Mouse (Mus musculus): ENCODE results near the gene Kcnk13. TPM values are rescaled to one million over a fixed set of nuclear protein-coding genes. Genes with fewer than 3 reads are reported as not detected.

Kcnk13 gene
- 0.55 and 1.5 TPM in 2 replicates for polyA plus RNA-seq (2015; fragmentation: Nextera tagmentation; extraction: Ambion mirVana)

GRCm38 (mm10) chr12:99964301-99965202 lies at the start of gene Kcnk13:
Gene Kcnk13, plus strand, starts transcription at chr12:99964499.

GRCm38 (mm10) chr12:100109986-100110696 lies 145.8 kb downstream of the Kcnk13 start, which contains the start of gene Psmc1:
Gene Psmc1, plus strand, starts transcription at chr12:100110154.

Small RNA genes lying within 50 kb of the gene (microRNA-seq; reads per million reads assigned to microRNA genes)
- not detected for gene Gm23291

Other genes starting within 250 kb of the Kcnk13 start
- gene Efcab11, start 80.1 kb upstream of the Kcnk13 start, polyA plus RNA-seq (2015; fragmentation: Nextera tagmentation; extraction: Ambion mirVana), result 3.6 and 5.1 TPM in 2 replicates
- 13.9 and 16.2 TPM in 2 replicates for gene Tdp1, start 80.0 kb upstream of the Kcnk13 start, polyA plus RNA-seq (2015; fragmentation: Nextera tagmentation; extraction: Ambion mirVana)
- 171 and 187 TPM in 2 replicates for gene Psmc1, start 145.7 kb downstream of the Kcnk13 start, polyA plus RNA-seq (2015; fragmentation: Nextera tagmentation; extraction: Ambion mirVana)
- gene Nrde2, start 195.2 kb downstream of the Kcnk13 start, polyA plus RNA-seq (2015; fragmentation: Nextera tagmentation; extraction: Ambion mirVana), result 5.6 and 5.9 TPM in 2 replicates
- 1,204 and 1,434 TPM in 2 replicates for gene Calm1, start 234.9 kb downstream of the Kcnk13 start, polyA plus RNA-seq (2015; fragmentation: Nextera tagmentation; extraction: Ambion mirVana)